Mouse (Mus musculus) CD4-positive, CD25-positive, alpha-beta regulatory T cell, adult 2 months (primary cell): ENCODE results near the gene D5Ertd577e.
"Not testable (repeated sequence)": the region's sequence is repeated elsewhere in the genome, so short reads cannot be mapped to it uniquely, and the experiment has no call there.

ENCODE experiments used
- DNase-seq: peaks from one replicate; pipeline ENCODE4 v3.0.0-alpha.2; 2012; ENCODE audit warnings: low read depth, low spot score

Gene D5Ertd577e

DNA sequence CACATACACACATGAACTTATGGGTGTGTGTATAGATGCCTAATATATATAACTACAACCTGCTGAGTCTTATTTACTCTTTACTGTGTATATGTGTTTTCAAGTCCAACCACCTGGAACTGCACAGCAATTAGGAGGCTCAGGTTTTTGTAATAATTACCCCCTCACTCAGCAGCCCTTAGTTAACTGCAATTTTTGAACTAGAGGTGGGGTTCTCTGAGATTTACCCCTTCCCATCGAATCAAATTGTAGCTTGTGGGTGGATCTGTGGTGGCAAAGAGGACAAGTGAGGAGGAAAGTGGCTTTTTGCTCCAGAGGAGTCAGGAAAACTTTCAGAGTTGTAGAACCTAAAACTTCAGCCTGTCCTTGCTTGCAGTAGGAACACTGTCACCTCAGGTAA is at the start of gene D5Ertd577e:
D5Ertd577e (plus strand) TSS at position 301 of the 400 bp plus-strand sequence.
- DNase-seq = not testable (repeated sequence)

DNA sequence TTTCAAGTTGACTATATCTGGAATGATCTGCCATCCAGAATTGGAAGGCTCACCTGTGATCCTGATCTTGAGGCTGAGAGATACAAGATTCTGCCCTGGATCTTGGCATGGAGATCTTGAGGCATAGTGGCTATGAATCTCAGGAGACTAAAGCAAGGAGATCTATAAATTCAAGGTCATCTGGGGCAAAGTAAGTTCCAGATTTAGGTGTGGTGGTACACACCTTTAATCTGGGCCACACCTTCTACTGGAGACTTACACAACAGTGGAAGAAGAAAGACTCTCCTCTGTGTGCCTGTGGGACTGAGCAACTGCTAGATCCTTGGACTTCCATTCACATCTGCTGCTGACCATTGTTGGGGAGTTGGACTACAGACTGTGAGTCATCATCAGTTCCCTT is 53.9 kb downstream of the D5Ertd577e start, which contains the start of gene Gm3286:
Gm3286 (plus strand) TSS at position 301 of the 400 bp plus-strand sequence.
- not testable (repeated sequence) for DNase-seq
